Mouse (Mus musculus): ENCODE results near the gene D630045J12Rik. TPM values are rescaled to one million over a fixed set of nuclear protein-coding genes. Genes with fewer than 3 reads are reported as not detected.

The D630045J12Rik gene
- polyA plus RNA-seq, 1 experiment = 0.33 TPM

DNA sequence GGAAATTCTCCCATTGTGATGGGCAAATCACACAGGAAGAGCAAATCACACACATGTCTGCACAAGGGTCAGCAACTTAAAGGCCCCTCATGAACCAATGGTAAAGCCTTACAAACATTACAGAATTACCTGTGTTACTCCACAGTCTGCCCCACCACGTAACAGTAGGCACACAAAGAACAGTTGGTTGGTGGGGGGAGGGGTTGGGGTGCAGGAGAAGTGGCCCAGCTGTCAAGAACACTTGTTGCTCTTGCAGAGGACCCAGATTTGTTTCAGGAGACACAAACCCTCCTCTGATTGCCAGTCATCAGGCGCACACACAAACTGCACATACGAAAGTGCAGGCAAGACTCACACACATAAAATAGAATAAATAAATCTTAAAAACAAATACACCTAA lies 20.9 kb downstream of the D630045J12Rik start:
- Histone ChIP-seq H3K4me1 (ENCODE audit: control insufficient read depth, insufficient read depth, insufficient read length) (no peaks in the 10 kb centered on the region), H3K27ac (ENCODE audit: insufficient read depth, low read length) (no peak overlapping the region), H3K4me3 (ENCODE audit: extremely low read depth, insufficient read depth, insufficient read length) (no peak overlapping the region), H3K27me3 (ENCODE audit: control insufficient read depth, insufficient read depth, low read length) (no peaks in the 10 kb centered on the region), H3K36me3 (ENCODE audit: control insufficient read depth, insufficient read depth, low read length) (no peaks in the 10 kb centered on the region)
- TF ChIP-seq CTCF (IDR thresholded peaks at IDR 0.05; ENCODE audit: extremely low read depth, insufficient read depth, insufficient read length, insufficient replicate concordance) (no peak), POLR2A (IDR thresholded peaks at IDR 0.05; ENCODE audit: low read depth, low read length) (no peak)
- WGBS = 83% methylated on average over 3 of the region's 3 CpGs
- DNase-seq (ENCODE audit: low read depth in 1 of 2, low spot score in 2 of 2) = no peak

DNA sequence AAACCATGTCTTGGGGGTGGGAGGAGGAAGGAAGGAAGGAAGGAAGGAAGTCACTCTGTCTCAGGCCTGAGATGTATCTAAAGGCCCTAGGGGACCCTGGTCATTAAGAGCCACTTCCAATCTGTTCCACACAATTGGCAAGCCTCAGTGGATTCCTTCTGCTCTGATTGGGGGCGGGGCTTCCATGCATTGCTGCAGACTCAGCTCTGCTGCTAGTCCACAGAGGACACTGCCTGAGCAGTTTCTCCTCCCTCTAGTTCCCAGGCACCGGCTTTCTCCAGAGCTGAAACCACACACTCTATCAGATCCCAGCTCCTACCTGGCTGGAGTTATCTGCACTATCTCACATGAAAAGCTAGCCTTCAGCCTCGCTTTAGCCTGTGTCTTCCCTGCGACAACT lies 21.8 kb downstream of the D630045J12Rik start:
- WGBS = 87% methylated on average over 4 of the region's 4 CpGs
- TF ChIP-seq CTCF (IDR thresholded peaks at IDR 0.05; ENCODE audit: extremely low read depth, insufficient read depth, insufficient read length, insufficient replicate concordance) (no peak), POLR2A (IDR thresholded peaks at IDR 0.05; ENCODE audit: low read depth, low read length) (no peak)

DNA sequence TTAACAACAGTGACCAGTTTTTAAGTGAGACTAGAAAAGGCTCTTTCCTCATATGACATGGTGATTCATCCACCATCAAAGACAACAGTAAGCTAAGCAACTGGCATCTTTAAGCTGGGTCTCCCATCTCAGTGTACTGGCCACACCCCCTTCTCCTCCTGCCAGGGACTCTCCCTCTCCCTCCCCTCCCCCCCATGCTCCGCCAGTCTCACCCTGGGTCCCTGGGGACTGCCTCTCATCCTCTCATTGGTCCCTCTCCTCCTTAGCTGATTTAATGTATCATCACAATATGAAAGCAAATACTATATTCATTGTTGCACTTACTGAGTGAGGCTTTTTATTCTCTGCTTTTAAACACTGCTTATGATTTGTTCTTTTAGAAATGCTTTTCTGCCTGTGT lies 29.7 kb downstream of the D630045J12Rik start:
- DNase-seq (ENCODE audit: low read depth in 1 of 2, low spot score in 2 of 2) = no peak
- no peaks in the 10 kb centered on the region for H3K36me3 ChIP-seq (ENCODE audit: control insufficient read depth, insufficient read depth, low read length)
- H3K27ac ChIP-seq (ENCODE audit: insufficient read depth, low read length) = no peak overlapping the region
- no peak for TF ChIP-seq POLR2A (IDR thresholded peaks at IDR 0.05; ENCODE audit: low read depth, low read length)
- no peak for TF ChIP-seq CTCF (IDR thresholded peaks at IDR 0.05; ENCODE audit: extremely low read depth, insufficient read depth, insufficient read length, insufficient replicate concordance)
- WGBS = 33% methylated on average over 1 of the region's 1 CpGs
- H3K27me3 ChIP-seq (ENCODE audit: control insufficient read depth, insufficient read depth, low read length) = no peaks in the 10 kb centered on the region
- no peaks in the 10 kb centered on the region for H3K4me1 ChIP-seq (ENCODE audit: control insufficient read depth, insufficient read depth, insufficient read length)
- H3K4me3 ChIP-seq (ENCODE audit: extremely low read depth, insufficient read depth, insufficient read length) = no peak overlapping the region

More for the DNA sequence above, 21.8 kb downstream of the D630045J12Rik start:
- H3K36me3 ChIP-seq (ENCODE audit: control insufficient read depth, insufficient read depth, low read length) = no peaks in the 10 kb centered on the region
- no peaks in the 10 kb centered on the region for H3K4me1 ChIP-seq (ENCODE audit: control insufficient read depth, insufficient read depth, insufficient read length)
- no peaks in the 10 kb centered on the region for H3K27me3 ChIP-seq (ENCODE audit: control insufficient read depth, insufficient read depth, low read length)
- H3K27ac ChIP-seq (ENCODE audit: insufficient read depth, low read length) = no peak overlapping the region
- DNase-seq (ENCODE audit: low read depth in 1 of 2, low spot score in 2 of 2) = no peak
- H3K4me3 ChIP-seq (ENCODE audit: extremely low read depth, insufficient read depth, insufficient read length) = no peak overlapping the region

DNA sequence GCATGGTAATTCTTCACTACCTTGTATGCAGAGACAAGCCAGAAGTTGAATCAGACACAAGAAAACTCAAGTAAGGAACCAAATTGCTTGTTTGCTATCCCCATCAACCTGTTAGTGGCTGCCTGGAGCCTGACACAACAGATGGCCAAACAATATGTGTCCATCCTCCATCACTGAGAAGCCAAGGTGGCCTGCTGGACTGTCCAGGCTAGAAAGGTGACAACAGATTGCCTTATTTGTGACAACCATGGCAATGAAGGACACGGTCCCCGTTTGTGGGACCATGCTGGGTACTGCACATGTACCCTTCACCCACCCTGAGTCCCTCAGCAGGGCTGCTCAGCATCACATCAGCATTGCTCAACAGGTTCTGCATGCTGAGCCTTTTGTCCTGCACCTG lies 34.5 kb downstream of the D630045J12Rik start:
- 89% methylated on average over 2 of the region's 2 CpGs for WGBS
- DNase-seq (ENCODE audit: low read depth in 1 of 2, low spot score in 2 of 2) = no peak
- Histone ChIP-seq H3K36me3 (ENCODE audit: control insufficient read depth, insufficient read depth, low read length) (no peaks in the 10 kb centered on the region), H3K27me3 (ENCODE audit: control insufficient read depth, insufficient read depth, low read length) (no peaks in the 10 kb centered on the region), H3K4me1 (ENCODE audit: control insufficient read depth, insufficient read depth, insufficient read length) (no peaks in the 10 kb centered on the region), H3K4me3 (ENCODE audit: extremely low read depth, insufficient read depth, insufficient read length) (no peak overlapping the region), H3K27ac (ENCODE audit: insufficient read depth, low read length) (no peak overlapping the region)
- TF ChIP-seq POLR2A (IDR thresholded peaks at IDR 0.05; ENCODE audit: low read depth, low read length) = no peak
- no peak for TF ChIP-seq CTCF (IDR thresholded peaks at IDR 0.05; ENCODE audit: extremely low read depth, insufficient read depth, insufficient read length, insufficient replicate concordance)

DNA sequence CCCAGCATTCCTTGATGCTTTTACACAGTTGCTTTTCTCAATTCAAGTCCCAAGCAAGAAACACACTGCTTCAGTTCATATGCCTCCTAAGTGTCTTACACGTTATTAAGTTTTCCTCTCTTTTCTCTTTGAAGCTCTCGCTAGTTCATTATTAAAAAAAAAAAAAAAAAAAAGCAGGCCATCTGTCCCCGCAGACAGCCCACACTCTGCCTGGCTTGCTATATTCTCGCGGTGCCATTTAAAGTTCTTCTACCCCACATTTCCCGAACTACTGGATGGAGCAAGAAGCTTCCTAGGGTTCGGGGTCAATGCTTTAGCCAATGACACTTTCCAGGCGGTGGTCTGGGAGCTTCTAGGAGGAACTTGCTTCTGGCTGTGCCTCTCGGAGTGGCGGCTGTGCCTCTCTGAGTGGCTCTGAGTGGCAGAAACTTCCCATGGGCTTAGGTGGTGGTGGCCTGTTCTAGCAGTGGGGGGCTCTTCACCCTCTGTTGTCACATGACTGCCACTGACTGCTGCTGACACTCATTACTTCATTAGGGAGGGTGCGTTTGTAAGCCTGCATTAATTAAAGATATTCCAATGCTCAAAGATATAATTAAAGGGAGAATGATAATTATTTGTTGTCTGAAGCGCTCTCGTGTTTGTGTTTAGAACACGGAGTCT lies 38.2 kb downstream of the D630045J12Rik start:
- H3K27me3 ChIP-seq (ENCODE audit: control insufficient read depth, insufficient read depth, low read length) = no peaks in the 10 kb centered on the region
- no peak overlapping the region for H3K4me3 ChIP-seq (ENCODE audit: extremely low read depth, insufficient read depth, insufficient read length)
- H3K27ac ChIP-seq (ENCODE audit: insufficient read depth, low read length) = no peak overlapping the region
- H3K4me1 ChIP-seq (ENCODE audit: control insufficient read depth, insufficient read depth, insufficient read length) = no peaks in the 10 kb centered on the region
- WGBS = 84% methylated on average over 14 of the region's 14 CpGs
- H3K36me3 ChIP-seq (ENCODE audit: control insufficient read depth, insufficient read depth, low read length) = no peaks in the 10 kb centered on the region
- DNase-seq (ENCODE audit: low read depth in 1 of 2, low spot score in 2 of 2) = no peak
- TF ChIP-seq CTCF (IDR thresholded peaks at IDR 0.05; ENCODE audit: extremely low read depth, insufficient read depth, insufficient read length, insufficient replicate concordance) (no peak), POLR2A (IDR thresholded peaks at IDR 0.05; ENCODE audit: low read depth, low read length) (no peak)

DNA sequence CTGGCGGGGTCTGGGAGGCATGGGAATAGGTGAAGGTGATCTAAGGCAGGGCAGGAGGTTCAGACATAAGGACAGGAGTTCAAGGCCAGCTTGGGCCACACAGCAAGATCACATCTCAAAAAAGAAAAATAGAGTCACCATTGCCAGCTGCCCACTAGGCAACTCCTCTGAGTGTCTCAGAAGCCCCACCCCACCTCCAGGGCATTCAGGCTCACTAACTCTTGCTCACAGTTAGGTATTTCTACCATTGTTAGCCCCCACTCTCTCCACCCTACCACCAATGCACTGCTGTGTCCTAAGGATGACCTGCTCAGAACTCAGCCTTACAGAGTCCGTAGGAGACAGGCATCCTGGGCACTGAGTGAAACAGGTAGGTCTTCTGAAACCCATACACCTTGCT lies 46.2 kb downstream of the D630045J12Rik start:
- DNase-seq (ENCODE audit: low read depth in 1 of 2, low spot score in 2 of 2) = no peak
- TF ChIP-seq POLR2A (IDR thresholded peaks at IDR 0.05; ENCODE audit: low read depth, low read length) (no peak), CTCF (IDR thresholded peaks at IDR 0.05; ENCODE audit: extremely low read depth, insufficient read depth, insufficient read length, insufficient replicate concordance) (no peak)
- Histone ChIP-seq H3K36me3 (ENCODE audit: control insufficient read depth, insufficient read depth, low read length) (no peaks in the 10 kb centered on the region), H3K27ac (ENCODE audit: insufficient read depth, low read length) (no peak overlapping the region), H3K27me3 (ENCODE audit: control insufficient read depth, insufficient read depth, low read length) (no peaks in the 10 kb centered on the region), H3K4me3 (ENCODE audit: extremely low read depth, insufficient read depth, insufficient read length) (no peak overlapping the region), H3K4me1 (ENCODE audit: control insufficient read depth, insufficient read depth, insufficient read length) (no peaks in the 10 kb centered on the region)
- 88% methylated on average over 2 of the region's 2 CpGs for WGBS

DNA sequence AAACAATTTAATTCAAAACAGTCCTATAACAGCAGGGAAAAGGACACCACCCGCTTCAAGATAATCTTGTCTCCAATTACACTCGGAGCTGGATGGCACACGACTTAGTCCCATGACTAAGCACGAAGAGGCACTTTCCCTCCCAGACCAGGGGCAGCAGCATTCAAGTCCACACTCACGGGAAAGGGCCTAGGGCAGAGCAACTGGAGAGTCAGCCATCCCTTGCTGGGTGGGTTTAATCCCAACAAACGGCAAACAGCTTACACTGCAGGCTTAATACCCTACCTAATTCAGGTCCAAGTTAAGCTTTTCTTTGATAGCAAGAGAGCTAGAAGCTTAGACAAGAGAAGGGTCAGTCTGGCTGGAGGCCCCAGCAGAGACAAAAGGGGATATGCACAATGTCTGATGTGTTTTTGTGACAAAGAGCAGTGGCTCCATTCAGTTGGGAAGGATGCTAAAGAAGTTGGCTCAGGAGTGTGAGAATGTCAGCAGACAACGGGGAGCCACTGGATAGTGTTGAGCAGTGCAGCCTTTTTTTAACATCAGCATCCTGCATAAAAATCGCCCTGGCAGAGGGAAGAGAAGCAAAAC lies 46.8 kb downstream of the D630045J12Rik start:
- TF ChIP-seq POLR2A (IDR thresholded peaks at IDR 0.05; ENCODE audit: low read depth, low read length) (no peak), CTCF (IDR thresholded peaks at IDR 0.05; ENCODE audit: extremely low read depth, insufficient read depth, insufficient read length, insufficient replicate concordance) (no peak)
- 82% methylated on average over 8 of the region's 8 CpGs for WGBS

More for the DNA sequence above, 46.8 kb downstream of the D630045J12Rik start:
- no peak for DNase-seq (ENCODE audit: low read depth in 1 of 2, low spot score in 2 of 2)
- H3K27ac ChIP-seq (ENCODE audit: insufficient read depth, low read length) = no peak overlapping the region
- H3K27me3 ChIP-seq (ENCODE audit: control insufficient read depth, insufficient read depth, low read length) = no peaks in the 10 kb centered on the region
- H3K4me3 ChIP-seq (ENCODE audit: extremely low read depth, insufficient read depth, insufficient read length) = no peak overlapping the region
- no peaks in the 10 kb centered on the region for H3K4me1 ChIP-seq (ENCODE audit: control insufficient read depth, insufficient read depth, insufficient read length)
- no peaks in the 10 kb centered on the region for H3K36me3 ChIP-seq (ENCODE audit: control insufficient read depth, insufficient read depth, low read length)

All from spleen, adult 2 months (tissue).